Mouse (Mus musculus) intestine, embryonic 14.5 days (tissue): ENCODE data around the gene Babam2. TPM values are rescaled to one million over a fixed set of nuclear protein-coding genes. Genes with fewer than 3 reads are reported as not detected.

Source experiments
- ATAC-seq: fragments of 200-750 bp; cut with Nextera tagmentation; replicated peaks from 2 replicates; pipeline ENCODE4 v1.8.0; 2017; ENCODE audit warnings: low read depth, moderate number of reproducible peaks, moderate TSS enrichment, moderate library complexity; ENCODE audit not compliant: low FRiP score, low TSS enrichment
- DNase-seq: peaks from one replicate; pipeline ENCODE4 v3.0.0-alpha.2; 2018; ENCODE audit warnings: low spot score
- H3K27ac ChIP-seq: fragments of 300-500 bp; sonication (generic); 2 replicates; pipeline ENCODE4 v1.5.1; 2014; ENCODE audit warnings: low read depth, mild to moderate bottlenecking, control low read depth
- H3K27me3 ChIP-seq: fragments of 300-500 bp; sonication (generic); replicated peaks from 2 replicates; pipeline ENCODE4 v1.6.1; 2014; ENCODE audit warnings: low read length, control low read depth; ENCODE audit not compliant: control insufficient read depth, insufficient read depth
- H3K36me3 ChIP-seq: fragments of 300-500 bp; sonication (generic); 2 replicates; pipeline ENCODE4 v1.6.1; 2014; ENCODE audit warnings: low read length, control low read depth; ENCODE audit not compliant: control insufficient read depth, insufficient read depth
- H3K4me1 ChIP-seq: fragments of 300-500 bp; sonication (generic); replicated peaks from 2 replicates; pipeline ENCODE4 v1.6.1; 2014; ENCODE audit warnings: low read length, control low read depth, mixed read lengths; ENCODE audit not compliant: control insufficient read depth, insufficient read depth
- H3K4me2 ChIP-seq: fragments of 300-500 bp; sonication (generic); 2 replicates; pipeline ENCODE4 v1.6.1; 2014; ENCODE audit warnings: low read length
- H3K4me3 ChIP-seq: fragments of 300-500 bp; sonication (generic); 2 replicates; pipeline ENCODE4 v1.5.1; 2014; ENCODE audit warnings: low read depth, low read length, control low read depth, mixed read lengths
- H3K9ac ChIP-seq: fragments of 300-500 bp; sonication (generic); 2 replicates; pipeline ENCODE4 v1.6.1; 2014; ENCODE audit warnings: mild to moderate bottlenecking, low read length
- H3K9me3 ChIP-seq: fragments of 300-500 bp; sonication (generic); 2 replicates; pipeline ENCODE4 v1.6.1; 2016; ENCODE audit warnings: low read length, control low read depth; ENCODE audit not compliant: control insufficient read depth
- WGBS: fragments of 180-500 bp; shearing (Covaris S2); extraction: QIAGEN DNeasy Blood & Tissue Kit; methylation state at CpG from one replicate; pipeline ENCODE4 v1.1.7; 2014; 5-methylcytosine and 5-hydroxymethylcytosine counted together
- polyA plus RNA-seq: library from polyadenylated mRNA; unstranded; fragments of >200 nt; fragmentation: Nextera tagmentation; extraction: Ambion mirVana; gene quantifications from 2 replicates; pipeline ENCODE4 v1.2.1, GENCODE M21; 2014

The Babam2 gene
- polyA plus RNA-seq, 1 experiment from 2014 or later, result 43.5 TPM

- no peak for DNase-seq
- H3K27me3 ChIP-seq, result no peaks in the 10 kb centered on the region
- H3K4me2 ChIP-seq, result no peak overlapping the region
- H3K36me3 ChIP-seq, result no peaks in the 10 kb centered on the region
- no peak overlapping the region for H3K4me3 ChIP-seq
- ATAC-seq, result no peak
- no peaks in the 10 kb centered on the region for H3K4me1 ChIP-seq
- no peak overlapping the region for H3K9ac ChIP-seq
- 51% methylated on average over 3 of the region's 3 CpGs for WGBS
- no peaks in the 10 kb centered on the region for H3K9me3 ChIP-seq
- H3K27ac ChIP-seq, result no peak overlapping the region
Measured at GRCm38 (mm10) chr5:32017686-32018085, 320.2 kb downstream of the Babam2 start.

GRCm38 (mm10) chr5:32018276-32018675 is 320.8 kb downstream of the Babam2 start:
- ATAC-seq (no peak), DNase-seq (no peak)
- Histone ChIP-seq H3K4me2 (no peak overlapping the region), H3K9me3 (no peaks in the 10 kb centered on the region), H3K27me3 (no peaks in the 10 kb centered on the region), H3K4me3 (no peak overlapping the region), H3K4me1 (no peaks in the 10 kb centered on the region), H3K27ac (no peak overlapping the region), H3K9ac (no peak overlapping the region), H3K36me3 (no peaks in the 10 kb centered on the region)
- WGBS, result 85% methylated on average over 2 of the region's 2 CpGs

DNA sequence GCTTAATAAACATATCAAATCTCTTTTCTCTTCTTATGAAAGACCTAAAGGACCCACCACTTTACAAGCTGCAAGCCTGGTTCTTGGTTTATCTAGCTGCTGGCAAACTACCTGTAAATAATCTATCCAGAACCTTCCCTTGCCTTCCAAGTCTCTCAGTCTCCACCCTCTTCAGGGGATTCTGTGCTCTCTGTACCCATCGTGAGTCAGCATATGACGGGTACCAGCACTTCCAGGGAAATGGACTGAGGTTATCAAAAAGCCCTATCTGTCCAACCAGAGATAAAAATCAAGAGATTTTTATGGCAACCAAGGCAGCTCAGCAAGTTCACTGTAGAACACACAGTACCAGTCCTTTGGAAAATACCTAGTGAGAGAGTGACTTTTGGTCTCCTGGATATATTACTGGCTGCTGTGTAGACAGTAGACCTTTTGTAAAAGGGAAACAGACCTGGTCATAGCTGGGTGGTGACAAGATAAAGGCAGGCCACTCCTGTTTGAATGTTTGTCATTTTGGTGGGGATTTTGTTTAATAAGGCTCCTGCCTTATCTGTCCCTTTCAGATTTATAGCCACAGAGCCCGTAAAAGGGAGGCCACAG is 332.4 kb downstream of the Babam2 start:
- whole genome bisulfite sequencing, result 56% methylated on average over 3 of the region's 3 CpGs
- H3K4me3 ChIP-seq, result no peak overlapping the region
- H3K27ac ChIP-seq, result no peak overlapping the region
- H3K36me3 ChIP-seq, result no peaks in the 10 kb centered on the region
- no peak overlapping the region for H3K9ac ChIP-seq
- ATAC-seq, result peak; percentile 72
- no peaks in the 10 kb centered on the region for H3K27me3 ChIP-seq
- no peak for DNase-seq
- no peak overlapping the region for H3K4me2 ChIP-seq
- H3K4me1 ChIP-seq, result 0 out of 2 replicates have a peak, but pooled peaks cover 2% of the 10 kb centered on the region
- no peaks in the 10 kb centered on the region for H3K9me3 ChIP-seq

- WGBS, result 55% methylated on average over 4 of the region's 4 CpGs
- no peak for ATAC-seq
Measured at GRCm38 (mm10) chr5:32033185-32033584, 335.7 kb downstream of the Babam2 start.

GRCm38 (mm10) chr5:32033621-32034020 is 336.1 kb downstream of the Babam2 start:
- H3K9ac ChIP-seq, result no peak overlapping the region
- no peaks in the 10 kb centered on the region for H3K9me3 ChIP-seq
- no peak overlapping the region for H3K4me3 ChIP-seq
- DNase-seq (no peak), ATAC-seq (no peak)
- H3K27ac ChIP-seq, result no peak overlapping the region
- no peak overlapping the region for H3K4me2 ChIP-seq
- no peaks in the 10 kb centered on the region for H3K27me3 ChIP-seq
- H3K4me1 ChIP-seq, result peaks cover 6% of the 10 kb centered on the region
- no peaks in the 10 kb centered on the region for H3K36me3 ChIP-seq

More at GRCm38 (mm10) chr5:32033185-32033584, 335.7 kb downstream of the Babam2 start:
- H3K9ac ChIP-seq, result no peak overlapping the region
- peaks cover 6% of the 10 kb centered on the region for H3K4me1 ChIP-seq
- no peak overlapping the region for H3K4me3 ChIP-seq
- no peak overlapping the region for H3K4me2 ChIP-seq
- H3K36me3 ChIP-seq, result no peaks in the 10 kb centered on the region
- DNase-seq, result no peak
- H3K27me3 ChIP-seq, result no peaks in the 10 kb centered on the region
- H3K9me3 ChIP-seq, result no peaks in the 10 kb centered on the region
- 0 out of 2 replicates have a peak overlapping the region, but pooled peaks have one; percentile 14 for H3K27ac ChIP-seq

DNA sequence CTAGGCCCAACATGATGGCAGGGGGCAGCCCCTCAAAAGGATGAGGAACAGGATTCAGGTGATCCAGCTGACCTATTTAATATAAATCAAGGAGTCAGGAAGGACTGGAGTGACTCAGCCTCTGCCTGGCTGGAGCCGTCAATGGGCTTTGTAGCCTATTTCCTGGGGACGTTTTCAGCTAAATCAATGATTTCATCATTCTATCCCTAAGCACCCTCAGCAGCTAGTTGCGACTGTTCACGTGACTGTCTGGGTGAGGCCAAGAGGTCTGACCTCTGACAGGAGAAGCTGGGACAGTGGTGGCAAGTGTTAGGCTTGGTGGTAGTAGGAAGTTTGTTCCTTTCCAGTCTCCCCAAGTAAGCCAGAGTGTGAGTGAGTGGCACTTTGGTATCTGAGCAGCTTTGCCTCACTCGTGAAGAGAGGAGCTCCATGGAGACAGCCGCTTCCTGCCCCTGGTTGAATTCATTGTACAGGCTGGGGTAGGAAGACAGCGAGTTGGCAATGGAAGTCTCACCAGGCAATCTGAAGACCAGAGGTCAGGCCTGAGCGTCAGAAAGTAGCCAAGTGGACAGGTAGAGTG is 337.1 kb downstream of the Babam2 start:
- Histone ChIP-seq H3K9ac (no peak overlapping the region), H3K4me2 (no peak overlapping the region), H3K4me3 (no peak overlapping the region), H3K27ac (no peak overlapping the region), H3K36me3 (no peaks in the 10 kb centered on the region), H3K4me1 (peaks cover 6% of the 10 kb centered on the region), H3K27me3 (no peaks in the 10 kb centered on the region), H3K9me3 (no peaks in the 10 kb centered on the region)
- no peak for DNase-seq
- no peak for ATAC-seq
- WGBS, result 73% methylated on average over 8 of the region's 8 CpGs

DNA sequence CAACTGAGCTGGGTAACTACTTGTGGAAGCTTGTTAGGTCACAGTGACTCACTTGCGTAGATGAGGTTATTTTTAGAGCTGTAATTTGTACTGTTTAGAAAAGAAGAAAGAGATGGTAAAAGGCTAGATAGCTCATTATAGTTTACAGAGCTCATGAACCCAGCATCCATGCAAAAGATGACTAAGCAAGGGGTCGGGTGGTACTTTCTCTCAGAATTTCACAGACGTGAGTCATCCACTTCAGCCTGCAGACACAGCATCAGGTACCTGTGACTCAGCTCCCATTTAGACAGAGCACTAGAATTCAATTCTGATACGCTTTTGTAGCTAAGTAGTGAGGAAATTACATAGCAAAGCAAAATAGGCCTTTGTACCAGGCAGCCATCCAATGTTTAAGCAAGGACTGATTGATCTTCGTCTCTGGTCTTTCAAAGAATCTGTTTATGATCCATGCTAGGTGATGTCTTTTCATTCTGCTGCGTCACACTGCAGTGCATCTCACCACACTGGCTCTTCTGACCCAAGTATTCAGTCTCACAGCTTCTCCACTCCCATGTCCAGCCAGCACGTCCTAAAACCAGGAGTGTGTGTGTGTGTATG is 338.3 kb downstream of the Babam2 start:
- Histone ChIP-seq H3K4me2 (no peak overlapping the region), H3K4me1 (peaks cover 6% of the 10 kb centered on the region), H3K9ac (no peak overlapping the region), H3K27ac (no peak overlapping the region), H3K9me3 (no peaks in the 10 kb centered on the region), H3K27me3 (no peaks in the 10 kb centered on the region), H3K4me3 (no peak overlapping the region), H3K36me3 (no peaks in the 10 kb centered on the region)
- no peak; the same call in 1 of the 2 replicates for ATAC-seq
- 58% methylated on average over 7 of the region's 7 CpGs for WGBS
- no peak for DNase-seq

- DNase-seq (no peak), ATAC-seq (no peak)
- Histone ChIP-seq H3K27ac (no peak overlapping the region), H3K9me3 (no peaks in the 10 kb centered on the region), H3K36me3 (no peaks in the 10 kb centered on the region), H3K4me2 (no peak overlapping the region), H3K4me1 (peaks cover 6% of the 10 kb centered on the region), H3K4me3 (no peak overlapping the region), H3K9ac (no peak overlapping the region), H3K27me3 (no peaks in the 10 kb centered on the region)
- WGBS, result 47% methylated on average over 2 of the region's 2 CpGs
Measured at GRCm38 (mm10) chr5:32036896-32037295, 339.4 kb downstream of the Babam2 start.

- no peak overlapping the region for H3K4me3 ChIP-seq
- ATAC-seq, result no peak
- no peak overlapping the region for H3K9ac ChIP-seq
- DNase-seq, result no peak
- H3K4me1 ChIP-seq, result peaks cover 6% of the 10 kb centered on the region
- no peak overlapping the region for H3K4me2 ChIP-seq
- no peaks in the 10 kb centered on the region for H3K9me3 ChIP-seq
- 87% methylated on average over 4 of the region's 4 CpGs for WGBS
- H3K36me3 ChIP-seq, result no peaks in the 10 kb centered on the region
- H3K27me3 ChIP-seq, result no peaks in the 10 kb centered on the region
- H3K27ac ChIP-seq, result no peak overlapping the region
Measured at GRCm38 (mm10) chr5:32037546-32037945, 340.1 kb downstream of the Babam2 start.
